Mouse (Mus musculus): ENCODE measurements at regions not wholly inside any gene's neighbourhood (a gene's known extent, or its start where the extent isn't known, plus 50 kb on each side); places are given as distances from the start of the nearest gene placed in this dataset.

- no peak for DNase-seq (ENCODE audit: low spot score)
Measured at GRCm38 (mm10) chr12:104567622-104568021, 94.5 kb upstream of the Gsc start.

GRCm38 (mm10) chr12:104562961-104563360 lies 89.8 kb upstream of the Gsc start:
- no peak for DNase-seq (ENCODE audit: low spot score)

- DNase-seq (ENCODE audit: low spot score) = no peak
Measured at GRCm38 (mm10) chr12:104560934-104561565, 87.9 kb upstream of the Gsc start.

GRCm38 (mm10) chr12:104557761-104558160 lies 84.6 kb upstream of the Gsc start:
- DNase-seq (ENCODE audit: low spot score) = no peak

GRCm38 (mm10) chr12:104557307-104557706 lies 84.2 kb upstream of the Gsc start:
- DNase-seq (ENCODE audit: low spot score) = no peak

GRCm38 (mm10) chr12:104548586-104548985 lies 75.5 kb upstream of the Gsc start:
- DNase-seq (ENCODE audit: low spot score) = no peak

- no peak for DNase-seq (ENCODE audit: low spot score)
Measured at GRCm38 (mm10) chr12:104547561-104547960, 74.4 kb upstream of the Gsc start.

GRCm38 (mm10) chr12:104545993-104546769 lies 73.1 kb upstream of the Gsc start:
- DNase-seq (ENCODE audit: low spot score) = no peak

- no peak for DNase-seq (ENCODE audit: low spot score)
Measured at GRCm38 (mm10) chr12:104539911-104540310, 66.8 kb upstream of the Gsc start.

- no peak for DNase-seq (ENCODE audit: low spot score)
Measured at GRCm38 (mm10) chr12:104538436-104538835, 65.3 kb upstream of the Gsc start.

- DNase-seq (ENCODE audit: low spot score) = no peak
Measured at GRCm38 (mm10) chr12:104531512-104532447, 58.6 kb upstream of the Gsc start.

GRCm38 (mm10) chr12:104530586-104530985 lies 57.5 kb upstream of the Gsc start:
- no peak for DNase-seq (ENCODE audit: low spot score)

Data from testis, postnatal 14 days (tissue).